In the genomic region with DNA sequence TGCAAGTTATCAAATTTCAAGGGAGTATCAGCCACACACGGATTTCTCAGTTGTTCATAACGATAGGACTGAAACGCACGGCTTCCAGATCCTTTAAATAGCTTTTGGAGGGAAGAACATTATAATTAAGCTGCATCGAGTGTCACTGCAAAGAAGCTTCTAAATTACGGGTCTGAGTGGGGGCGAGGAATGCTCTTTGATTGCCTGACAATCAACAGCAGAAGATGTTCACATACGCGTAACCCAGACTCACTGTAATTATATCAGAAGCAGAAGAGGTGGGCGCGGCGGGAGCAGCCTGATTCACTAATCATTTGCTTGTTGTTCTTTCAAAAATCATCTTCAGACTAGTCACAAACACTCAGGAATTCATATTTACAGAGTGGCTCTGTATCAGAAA, we compare ENCODE assay signal across 16 mouse cellular contexts.
DNase-seq lines count a peak whose midpoint lies in the region; ATAC-seq and TF ChIP-seq lines count a peak whose summit lies in the region.
"Had no signal": no experiment of that assay in that cellular context is flagged by ENCODE, and none has a peak within 500 bp of the region (broad histone marks: within the 10 kb centered on the region; RNA-seq: fewer than 3 reads in every experiment).

No protein-coding gene starts in this region.

- WGBS in heart, embryonic 15.5 days: 64% methylated on average over 12 of the region's 12 CpGs
- WGBS in stomach, embryonic 16.5 days: 68% methylated on average over 12 of the region's 12 CpGs
- 63% methylated on average over 12 of the region's 12 CpGs for WGBS in stomach, postnatal 0 days

- H3K9me3 ChIP-seq in heart, embryonic 15.5 days (replicated peaks): no peaks in the 10 kb centered on the region
- no peaks in the 10 kb centered on the region for H3K9me3 ChIP-seq in stomach, embryonic 16.5 days (replicated peaks; ENCODE audit: control insufficient read depth, low read length)
- H3K9me3 ChIP-seq in stomach, postnatal 0 days (ENCODE audit: control insufficient read depth, low read length): no peaks in the 10 kb centered on the region
- H3K9me3 ChIP-seq: heart, embryonic 12.5 days; hindbrain, embryonic 10.5 days; limb, embryonic 12.5 days; liver, embryonic 15.5 days; midbrain, embryonic 13.5 days had no signal

- peaks cover 3% of the 10 kb centered on the region; the same call in 1 of the 2 replicates for H3K4me1 ChIP-seq in heart, embryonic 15.5 days (replicated peaks)
- H3K4me1 ChIP-seq in stomach, embryonic 16.5 days (ENCODE audit: control insufficient read depth, insufficient read depth, low read length): no peaks in the 10 kb centered on the region
- H3K4me1 ChIP-seq in stomach, postnatal 0 days (replicated peaks; ENCODE audit: control insufficient read depth, insufficient read depth): no peaks in the 10 kb centered on the region
- H3K4me1 ChIP-seq: heart, embryonic 12.5 days; hindbrain, embryonic 10.5 days; limb, embryonic 12.5 days; liver, embryonic 15.5 days; midbrain, embryonic 13.5 days had no signal

- TF ChIP-seq CTCF in stomach, postnatal 0 days (IDR thresholded peaks at IDR 0.05; ENCODE audit: low read depth): no peak

- H3K27ac ChIP-seq in heart, embryonic 15.5 days: no peak overlapping the region
- H3K27ac ChIP-seq in stomach, embryonic 16.5 days (ENCODE audit: low read length): 0 out of 2 replicates have a peak overlapping the region, but pooled peaks have one; percentile 9
- H3K27ac ChIP-seq in stomach, postnatal 0 days (replicated peaks): no peak overlapping the region
- H3K27ac ChIP-seq: gastrocnemius, adult 2 months; hindbrain, embryonic 10.5 days; limb, embryonic 12.5 days; liver, embryonic 15.5 days; midbrain, embryonic 13.5 days had no signal

- no peak for TF ChIP-seq EP300 in stomach, postnatal 0 days (optimal IDR thresholded peaks at IDR 0.05)

- DNase-seq in heart, adult 18-20 months: no peak
- DNase-seq in stomach, postnatal 0 days (ENCODE audit: low spot score): no peak
- DNase-seq in layer of hippocampus, adult 9-11 months: peak; percentile 19
- DNase-seq in gastrocnemius, adult 8-10 months (ENCODE audit: low spot score in 2 of 2): no peak
- no peak for DNase-seq in ovary, postnatal 14 days (ENCODE audit: low spot score)
- DNase-seq: cerebellum, postnatal 36 days; gastrocnemius, adult 2 months; retina, postnatal 1 day had no signal

- H3K9ac ChIP-seq in heart, embryonic 15.5 days: no peak overlapping the region
- H3K9ac ChIP-seq in stomach, embryonic 16.5 days (ENCODE audit: low read length): no peak overlapping the region
- H3K9ac ChIP-seq in stomach, postnatal 0 days (ENCODE audit: low read length): no peak overlapping the region
- H3K9ac ChIP-seq: heart, embryonic 12.5 days; limb, embryonic 12.5 days; liver, embryonic 15.5 days; midbrain, embryonic 13.5 days had no signal

- no peak overlapping the region for H3K4me3 ChIP-seq in heart, embryonic 15.5 days
- no peak overlapping the region for H3K4me3 ChIP-seq in stomach, embryonic 16.5 days (replicated peaks; ENCODE audit: low read length)
- H3K4me3 ChIP-seq in stomach, postnatal 0 days (ENCODE audit: low read depth, low read length): no peak overlapping the region
- H3K4me3 ChIP-seq: gastrocnemius, adult 2 months; heart, embryonic 12.5 days; hindbrain, embryonic 10.5 days; limb, embryonic 12.5 days; liver, embryonic 15.5 days; midbrain, embryonic 13.5 days had no signal

- no peak for ATAC-seq in heart, embryonic 15.5 days (replicated peaks; ENCODE audit: insufficient number of reproducible peaks, insufficient read depth, low FRiP score, low read depth)
- ATAC-seq in stomach, embryonic 16.5 days (ENCODE audit: insufficient read depth, low FRiP score): no peak
- no peak for ATAC-seq in stomach, postnatal 0 days (ENCODE audit: low FRiP score, low TSS enrichment)
- no peak for ATAC-seq in inflammation-experienced regulatory T-cells, adult 6 months
- ATAC-seq: midbrain, embryonic 13.5 days had no signal

- 0 out of 2 replicates have a peak overlapping the region, but pooled peaks have one; percentile 11 for H3K4me2 ChIP-seq in heart, embryonic 15.5 days
- no peak overlapping the region for H3K4me2 ChIP-seq in stomach, embryonic 16.5 days (ENCODE audit: low read depth, low read length)
- H3K4me2 ChIP-seq in stomach, postnatal 0 days (replicated peaks; ENCODE audit: low read depth): no peak overlapping the region
- H3K4me2 ChIP-seq: heart, embryonic 12.5 days; limb, embryonic 12.5 days; liver, embryonic 15.5 days; midbrain, embryonic 13.5 days had no signal

- no peaks in the 10 kb centered on the region for H3K36me3 ChIP-seq in heart, embryonic 15.5 days
- H3K36me3 ChIP-seq in stomach, embryonic 16.5 days (ENCODE audit: control insufficient read depth, insufficient read depth, low read length): no peaks in the 10 kb centered on the region
- no peaks in the 10 kb centered on the region for H3K36me3 ChIP-seq in stomach, postnatal 0 days (ENCODE audit: control insufficient read depth, insufficient read depth, low read length)
- H3K36me3 ChIP-seq: heart, embryonic 12.5 days; hindbrain, embryonic 10.5 days; limb, embryonic 12.5 days; liver, embryonic 15.5 days; midbrain, embryonic 13.5 days had no signal

- H3K27me3 ChIP-seq in heart, embryonic 15.5 days: no peaks in the 10 kb centered on the region
- H3K27me3 ChIP-seq in stomach, embryonic 16.5 days (ENCODE audit: control insufficient read depth, insufficient read depth, low read length): no peaks in the 10 kb centered on the region
- no peaks in the 10 kb centered on the region for H3K27me3 ChIP-seq in stomach, postnatal 0 days (ENCODE audit: control insufficient read depth, insufficient read depth, low read length)
- H3K27me3 ChIP-seq: heart, embryonic 12.5 days; limb, embryonic 12.5 days; liver, embryonic 15.5 days; midbrain, embryonic 13.5 days had no signal
